Mouse (Mus musculus) liver, postnatal 0 days (tissue): ENCODE results near the gene Ralgds.

ENCODE experiments used
- CTCF ChIP-seq: sonication (generic); IDR thresholded peaks from 2 replicates; pipeline ENCODE4 v1.5.1; 2016; ENCODE audit warnings: antibody characterized with exemption, low read depth
- EP300 ChIP-seq: IDR thresholded peaks from 2 replicates; pipeline ENCODE4 v1.6.1; 2016; ENCODE audit warnings: antibody characterized with exemption, low read depth, mild to moderate bottlenecking

DNA sequence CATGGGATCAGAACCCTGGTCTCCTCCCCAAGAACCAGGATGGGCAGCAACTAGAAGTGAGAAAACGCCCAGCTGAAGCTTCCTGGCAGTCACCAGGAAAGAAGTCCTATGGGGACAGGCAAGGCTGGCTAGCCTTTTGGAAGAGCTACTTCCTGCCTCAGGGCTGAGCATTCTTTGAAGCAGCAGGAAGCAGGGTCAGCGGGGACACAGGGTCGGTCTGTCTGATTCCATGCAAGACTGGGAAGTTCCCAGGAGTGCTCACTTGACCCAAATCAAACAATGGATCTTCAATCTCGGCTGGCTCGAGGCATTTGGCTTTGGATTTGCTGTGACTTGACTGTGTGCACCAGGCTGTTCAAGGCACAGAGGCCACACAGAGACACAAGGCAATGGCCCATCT is 53.6 kb downstream of the Ralgds start:
- no peak for TF ChIP-seq EP300
- no peak for TF ChIP-seq CTCF
